Mouse (Mus musculus) bone marrow macrophage, adult 2 months (primary cell): ENCODE measurements at regions not wholly inside any gene's neighbourhood (a gene's known extent, or its start where the extent isn't known, plus 50 kb on each side); places are given as distances from the start of the nearest gene placed in this dataset.

Experiments
- H3K27ac ChIP-seq: 2 replicates; pipeline ENCODE4 v1.5.1; 2012; ENCODE audit warnings: low read depth, low read length; ENCODE audit not compliant: insufficient read depth
- H3K4me1 ChIP-seq: 2 replicates; pipeline ENCODE4 v1.6.1; 2012; ENCODE audit warnings: low read length; ENCODE audit not compliant: control insufficient read depth, insufficient read depth
- H3K4me3 ChIP-seq: 2 replicates; pipeline ENCODE4 v1.5.1; 2012; ENCODE audit warnings: mild to moderate bottlenecking, low read length, moderate library complexity; ENCODE audit not compliant: insufficient read depth
- CTCF ChIP-seq: IDR thresholded peaks from 2 replicates; pipeline ENCODE4 v1.5.1; 2012; ENCODE audit warnings: low read depth, mild to moderate bottlenecking, low read length, moderate library complexity
- POLR2A ChIP-seq: IDR thresholded peaks from 2 replicates; pipeline ENCODE4 v1.6.1; 2012; ENCODE audit warnings: mild to moderate bottlenecking, low read depth, low read length, borderline replicate concordance

GRCm38 (mm10) chr9:79392020-79392419, 326.6 kb downstream of the Col12a1 start:
- Histone ChIP-seq H3K27ac (no peak overlapping the region), H3K4me3 (no peak overlapping the region), H3K4me1 (no peaks in the 10 kb centered on the region)
- TF ChIP-seq POLR2A (no peak), CTCF (no peak)

DNA sequence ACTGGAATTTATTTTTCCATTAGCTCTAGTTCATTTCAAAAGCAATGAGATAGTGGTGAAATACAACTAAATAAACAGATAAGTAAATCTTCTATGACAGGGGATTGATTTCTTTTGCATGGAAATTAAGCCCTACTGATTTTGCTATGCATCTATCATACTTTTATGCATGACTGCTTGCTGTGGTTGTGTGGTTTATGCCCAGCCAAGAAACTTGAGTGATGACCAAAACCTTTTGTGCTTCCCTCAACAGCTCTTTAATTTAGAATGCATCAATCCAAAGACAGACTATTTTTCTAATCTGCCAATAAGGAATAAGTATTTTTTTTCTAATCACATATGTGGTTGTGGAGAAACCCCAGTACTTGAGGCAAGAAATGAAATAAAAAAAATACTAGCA, 303.6 kb downstream of the Col12a1 start:
- Histone ChIP-seq H3K4me1 (no peaks in the 10 kb centered on the region), H3K27ac (no peak overlapping the region), H3K4me3 (no peak overlapping the region)
- TF ChIP-seq POLR2A (no peak), CTCF (no peak)

GRCm38 (mm10) chr9:79430417-79430816, 288.2 kb downstream of the Col12a1 start:
- Histone ChIP-seq H3K4me3 (no peak overlapping the region), H3K4me1 (no peaks in the 10 kb centered on the region), H3K27ac (no peak overlapping the region)
- no peak for TF ChIP-seq POLR2A
- no peak for TF ChIP-seq CTCF

DNA sequence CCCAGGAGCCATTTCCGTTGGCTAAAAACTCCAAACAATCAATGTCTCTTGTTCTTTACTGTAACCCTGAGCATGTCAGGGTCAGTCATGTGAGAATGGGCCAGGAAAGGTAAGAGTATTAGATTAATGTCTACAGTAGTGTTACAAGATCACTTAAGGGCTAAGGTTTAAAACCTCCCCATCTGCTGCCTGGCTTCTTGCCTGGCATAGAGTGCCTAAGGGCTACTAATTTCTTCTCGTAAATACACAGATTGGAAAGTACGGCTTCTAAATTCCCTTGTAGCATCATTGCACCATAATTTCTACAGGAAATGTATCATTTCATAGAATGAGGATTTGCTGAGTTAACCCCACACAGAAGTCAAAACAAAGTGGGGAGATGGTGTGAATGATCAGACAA, 281.0 kb downstream of the Col12a1 start:
- no peaks in the 10 kb centered on the region for H3K4me1 ChIP-seq
- H3K4me3 ChIP-seq: no peak overlapping the region

DNA sequence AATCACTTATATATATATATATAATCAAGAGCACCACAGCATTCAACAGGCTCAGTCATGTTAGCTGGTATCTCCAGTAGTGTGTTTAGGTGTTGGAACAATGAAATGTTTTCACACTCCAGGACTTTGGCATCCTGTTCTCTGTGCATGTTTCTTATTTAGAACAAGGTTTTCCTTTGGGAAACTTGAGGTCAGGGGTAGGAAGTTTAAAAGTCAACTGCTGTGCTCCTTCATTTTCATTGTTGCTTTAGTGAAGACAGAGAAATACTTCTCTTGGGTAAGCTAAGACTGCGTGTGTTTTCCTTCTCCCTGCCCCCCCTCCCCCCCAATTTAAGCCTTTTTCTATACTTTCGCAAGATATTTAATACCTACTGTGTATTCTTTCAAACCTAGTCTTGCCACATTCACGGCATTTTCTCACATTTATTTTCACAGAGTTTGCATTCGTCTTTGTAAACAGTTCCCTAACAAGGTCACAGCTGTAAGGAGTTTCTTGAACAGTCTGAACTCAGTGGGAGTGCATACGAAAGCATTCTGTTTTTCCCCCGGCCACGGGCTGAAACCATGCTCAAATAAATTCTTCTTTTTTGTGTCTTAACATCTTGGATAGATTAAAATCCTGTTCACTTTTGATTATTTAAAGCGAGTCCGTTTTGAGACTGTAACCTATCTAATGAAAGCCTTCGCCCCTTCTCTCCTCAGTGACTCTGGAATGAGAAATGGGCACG, 279.2 kb downstream of the Col12a1 start:
- Histone ChIP-seq H3K4me3 (no peak overlapping the region), H3K27ac (no peak overlapping the region), H3K4me1 (no peaks in the 10 kb centered on the region)
- no peak for TF ChIP-seq POLR2A

More for the DNA sequence above, 281.0 kb downstream of the Col12a1 start:
- no peak overlapping the region for H3K27ac ChIP-seq
- no peak for TF ChIP-seq CTCF
- no peak for TF ChIP-seq POLR2A

DNA sequence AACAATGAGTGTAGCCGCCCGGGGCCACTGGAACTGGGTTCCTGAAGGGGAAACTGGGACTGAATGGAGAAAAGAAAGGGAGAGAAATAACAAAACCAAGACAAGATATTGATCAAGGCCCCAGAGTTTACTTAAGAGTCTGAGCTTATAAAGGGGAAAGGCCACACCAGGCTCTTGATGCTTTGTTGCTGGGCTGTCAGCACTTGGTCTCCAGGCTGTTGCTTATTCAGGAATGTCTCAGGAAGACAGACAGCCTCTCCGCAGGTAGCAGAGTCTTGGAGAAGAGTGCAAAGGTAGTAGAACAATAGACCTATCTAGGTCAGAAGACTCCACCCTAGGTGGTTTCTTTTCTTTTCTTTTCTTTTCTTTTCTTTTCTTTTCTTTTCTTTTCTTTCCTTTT, 263.4 kb downstream of the Col12a1 start:
- no peak overlapping the region for H3K27ac ChIP-seq
- H3K4me3 ChIP-seq: no peak overlapping the region
- no peaks in the 10 kb centered on the region for H3K4me1 ChIP-seq
- TF ChIP-seq POLR2A: no peak
- no peak for TF ChIP-seq CTCF

DNA sequence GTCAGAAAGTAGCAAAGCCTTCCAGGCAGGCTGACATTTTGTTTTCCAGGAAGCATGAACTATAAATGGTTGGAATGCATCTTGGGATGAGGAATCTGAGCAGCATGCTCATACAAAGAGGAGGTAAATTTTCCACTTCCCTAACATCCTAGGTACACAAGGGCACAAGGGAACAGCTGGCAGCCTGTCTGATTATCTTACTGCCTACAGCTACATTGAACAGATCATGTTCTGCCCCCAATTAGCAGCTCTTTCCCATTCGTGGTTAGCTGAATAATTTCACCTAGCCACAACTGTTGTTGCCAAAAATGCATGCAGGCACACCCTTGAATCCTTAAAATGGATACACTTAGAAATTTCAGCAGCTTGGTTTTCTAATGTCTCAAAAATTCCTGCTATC, 239.5 kb downstream of the Col12a1 start:
- TF ChIP-seq CTCF: no peak
- TF ChIP-seq POLR2A: no peak
- H3K4me3 ChIP-seq: no peak overlapping the region
- H3K27ac ChIP-seq: no peak overlapping the region
- H3K4me1 ChIP-seq: no peaks in the 10 kb centered on the region

- no peaks in the 10 kb centered on the region for H3K4me1 ChIP-seq
- no peak for TF ChIP-seq CTCF
- TF ChIP-seq POLR2A: no peak
- H3K4me3 ChIP-seq: no peak overlapping the region
- H3K27ac ChIP-seq: no peak overlapping the region
Measured at GRCm38 (mm10) chr9:79500253-79500652, 218.4 kb downstream of the Col12a1 start.

GRCm38 (mm10) chr9:79502034-79502433, 216.6 kb downstream of the Col12a1 start:
- Histone ChIP-seq H3K27ac (no peak overlapping the region), H3K4me3 (no peak overlapping the region), H3K4me1 (no peaks in the 10 kb centered on the region)
- no peak for TF ChIP-seq CTCF
- no peak for TF ChIP-seq POLR2A

GRCm38 (mm10) chr9:79516384-79516783, 202.2 kb downstream of the Col12a1 start:
- Histone ChIP-seq H3K4me3 (no peak overlapping the region), H3K4me1 (no peaks in the 10 kb centered on the region), H3K27ac (no peak overlapping the region)
- TF ChIP-seq POLR2A (no peak), CTCF (no peak)

GRCm38 (mm10) chr9:79517461-79517860, 201.2 kb downstream of the Col12a1 start:
- Histone ChIP-seq H3K27ac (no peak overlapping the region), H3K4me3 (no peak overlapping the region), H3K4me1 (no peaks in the 10 kb centered on the region)
- TF ChIP-seq CTCF (no peak), POLR2A (no peak)
